Mouse (Mus musculus) intestine, postnatal 0 days (tissue): ENCODE measurements at regions not wholly inside any gene's neighbourhood (a gene's known extent, or its start where the extent isn't known, plus 50 kb on each side); places are given as distances from the start of the nearest gene placed in this dataset.

Source experiments
- ATAC-seq: fragments of 200-750 bp; cut with Nextera tagmentation; 2 replicates; pipeline ENCODE4 v1.8.0; 2017; ENCODE audit warnings: mild to moderate bottlenecking, moderate TSS enrichment, moderate library complexity
- H3K27ac ChIP-seq: fragments of 300-500 bp; sonication (generic); 2 replicates; pipeline ENCODE4 v1.5.1; 2014; ENCODE audit warnings: mild to moderate bottlenecking, low read depth, low read length, moderate library complexity
- H3K27me3 ChIP-seq: fragments of 300-500 bp; sonication (generic); replicated peaks from 2 replicates; pipeline ENCODE4 v1.6.1; 2014; ENCODE audit warnings: low read length, mixed read lengths; ENCODE audit not compliant: control insufficient read depth, insufficient read depth
- H3K36me3 ChIP-seq: fragments of 300-500 bp; sonication (generic); 2 replicates; pipeline ENCODE4 v1.6.1; 2014; ENCODE audit warnings: mild to moderate bottlenecking, moderate library complexity; ENCODE audit not compliant: control insufficient read depth, insufficient read depth
- H3K4me1 ChIP-seq: fragments of 300-500 bp; sonication (generic); replicated peaks from 2 replicates; pipeline ENCODE4 v1.6.1; 2014; ENCODE audit warnings: antibody characterized with exemption, low read length, mixed read lengths; ENCODE audit not compliant: control insufficient read depth, insufficient read depth
- H3K4me2 ChIP-seq: fragments of 300-500 bp; sonication (generic); replicated peaks from 2 replicates; pipeline ENCODE4 v1.6.1; 2014; ENCODE audit warnings: low read depth, mild to moderate bottlenecking, moderate library complexity
- H3K4me3 ChIP-seq: fragments of 300-500 bp; sonication (generic); 2 replicates; pipeline ENCODE4 v1.5.1; 2014; ENCODE audit warnings: low read depth, low read length
- H3K9ac ChIP-seq: fragments of 300-500 bp; sonication (generic); 2 replicates; pipeline ENCODE4 v1.6.1; 2014; ENCODE audit warnings: mild to moderate bottlenecking, low read depth, low read length
- H3K9me3 ChIP-seq: fragments of 300-500 bp; sonication (generic); 2 replicates; pipeline ENCODE4 v1.6.1; 2016; ENCODE audit warnings: mixed run types; ENCODE audit not compliant: control insufficient read depth
- CTCF ChIP-seq: sonication (generic); IDR thresholded peaks from 2 replicates; pipeline ENCODE4 v1.5.1; 2016; ENCODE audit warnings: low read depth, mild to moderate bottlenecking, control low read depth, antibody characterized with exemption, moderate library complexity
- WGBS: fragments of 180-500 bp; shearing (Covaris S2); extraction: QIAGEN DNeasy Blood & Tissue Kit; methylation state at CpG from one replicate; pipeline ENCODE4 v1.1.7; 2014; 5-methylcytosine and 5-hydroxymethylcytosine counted together

DNA sequence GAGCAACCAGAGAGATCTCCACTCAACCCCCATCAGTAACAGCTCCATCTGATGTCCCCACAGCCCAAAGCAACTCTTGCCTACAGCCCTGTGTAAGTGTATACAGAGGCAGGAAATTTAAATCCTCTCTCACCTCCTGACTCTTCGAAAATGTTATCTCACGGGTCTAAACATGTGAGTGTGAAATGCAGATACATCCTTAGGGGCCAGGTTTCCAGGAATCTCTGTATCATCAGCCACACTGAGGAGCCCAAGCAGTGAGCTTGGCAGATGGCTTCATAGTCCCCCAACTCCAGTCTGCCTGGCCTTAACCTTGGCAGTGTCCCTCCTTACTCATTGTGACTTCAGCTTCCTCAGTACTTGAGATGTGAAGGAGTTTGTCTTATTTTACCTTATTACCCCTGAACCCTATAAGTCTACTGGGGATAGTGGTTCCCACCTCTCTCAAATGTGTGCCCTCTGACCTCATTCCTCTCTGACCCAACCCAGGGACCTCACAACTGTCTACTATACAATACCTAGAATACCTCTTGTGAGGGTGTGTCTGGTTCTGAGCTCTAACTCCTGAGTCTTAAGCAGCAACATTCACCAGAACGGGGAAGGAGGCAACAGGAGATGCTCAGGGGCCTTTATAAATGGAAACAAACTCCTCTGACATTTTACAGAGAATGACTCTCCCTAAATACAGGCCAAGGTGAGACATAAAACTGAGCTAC, 238.5 kb downstream of the Setd4 start:
- Histone ChIP-seq H3K9ac (no peak overlapping the region), H3K36me3 (no peaks in the 10 kb centered on the region), H3K27me3 (no peaks in the 10 kb centered on the region), H3K27ac (no peak overlapping the region), H3K9me3 (no peaks in the 10 kb centered on the region), H3K4me3 (no peak overlapping the region), H3K4me2 (no peak overlapping the region), H3K4me1 (peaks cover 13% of the 10 kb centered on the region; the same call in 1 of the 2 replicates)
- TF ChIP-seq CTCF, result no peak
- whole genome bisulfite sequencing, result 65% methylated on average over 3 of the region's 3 CpGs
- ATAC-seq, result no peak

DNA sequence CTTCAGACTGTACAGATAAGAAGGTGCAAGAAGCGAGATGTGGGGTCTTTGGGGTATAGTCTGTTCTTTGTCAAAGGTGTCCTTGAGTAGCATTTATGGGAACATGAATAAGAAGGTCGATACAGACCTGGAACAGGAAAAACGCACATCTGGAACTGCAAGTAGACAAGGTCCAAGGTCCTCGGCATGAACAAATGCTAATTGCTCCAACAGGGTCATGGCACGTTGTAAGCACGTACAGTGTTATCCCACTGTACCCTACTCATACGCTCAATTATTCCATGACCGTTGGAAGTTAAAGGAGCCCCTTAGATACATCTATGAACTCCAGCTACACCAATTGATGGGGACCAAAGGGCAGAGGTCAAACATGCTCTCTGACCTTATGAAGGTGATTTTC, 244.1 kb downstream of the Setd4 start:
- no peak overlapping the region for H3K4me3 ChIP-seq
- 0 out of 2 replicates have a peak, but pooled peaks cover 4% of the 10 kb centered on the region for H3K4me1 ChIP-seq
- ATAC-seq, result no peak
- no peak overlapping the region for H3K27ac ChIP-seq
- 63% methylated on average over 8 of the region's 8 CpGs for WGBS
- no peak for TF ChIP-seq CTCF
- H3K9ac ChIP-seq, result no peak overlapping the region
- H3K4me2 ChIP-seq, result no peak overlapping the region
- H3K9me3 ChIP-seq, result no peaks in the 10 kb centered on the region
- H3K36me3 ChIP-seq, result no peaks in the 10 kb centered on the region
- no peaks in the 10 kb centered on the region for H3K27me3 ChIP-seq

DNA sequence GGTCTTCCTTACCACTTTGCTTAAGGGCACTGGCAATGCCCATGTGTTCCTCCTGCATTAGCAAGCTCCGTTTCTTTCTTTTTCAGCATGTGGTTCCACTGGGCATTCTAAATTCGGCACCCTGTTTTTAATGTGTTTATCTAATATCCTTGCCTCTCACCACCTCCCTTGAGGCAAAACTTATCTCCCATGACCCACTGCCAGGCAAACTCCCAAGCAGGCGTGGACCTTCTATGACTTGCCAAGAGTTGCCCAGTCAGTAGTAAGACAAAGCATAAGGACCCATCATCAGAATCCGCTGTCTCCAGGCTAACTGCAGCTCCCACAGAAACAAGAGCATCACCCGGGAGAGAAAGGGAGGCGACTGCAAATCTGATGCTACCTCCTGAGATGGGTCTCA, 245.2 kb downstream of the Setd4 start:
- H3K36me3 ChIP-seq, result no peaks in the 10 kb centered on the region
- H3K9ac ChIP-seq, result no peak overlapping the region
- H3K4me2 ChIP-seq, result no peak overlapping the region
- H3K27me3 ChIP-seq, result no peaks in the 10 kb centered on the region
- no peak overlapping the region for H3K27ac ChIP-seq
- no peaks in the 10 kb centered on the region for H3K9me3 ChIP-seq
- TF ChIP-seq CTCF, result no peak
- no peak overlapping the region for H3K4me3 ChIP-seq
- WGBS, result 93% methylated on average over 6 of the region's 6 CpGs
- no peaks in the 10 kb centered on the region for H3K4me1 ChIP-seq
- ATAC-seq, result no peak

DNA sequence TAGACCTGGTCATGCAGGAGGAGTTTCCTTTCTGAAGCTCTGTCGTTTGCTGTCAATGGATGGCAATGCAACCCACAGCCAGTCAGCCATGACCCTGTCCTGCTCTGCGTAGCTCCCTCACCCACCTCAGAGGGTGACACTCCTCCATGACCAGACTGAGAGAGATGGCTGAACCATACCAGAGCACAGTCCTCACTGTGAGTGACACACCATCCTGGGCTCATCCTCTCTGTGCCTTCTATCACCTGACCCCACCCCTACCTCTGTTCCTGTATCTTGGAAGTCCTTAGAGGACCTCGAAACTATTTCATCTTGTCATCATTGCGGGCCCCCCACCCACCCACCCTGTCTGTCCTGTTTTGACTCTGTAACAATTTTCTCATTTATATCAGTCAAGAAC, 245.7 kb downstream of the Setd4 start:
- Histone ChIP-seq H3K4me1 (no peaks in the 10 kb centered on the region), H3K27me3 (no peaks in the 10 kb centered on the region)

DNA sequence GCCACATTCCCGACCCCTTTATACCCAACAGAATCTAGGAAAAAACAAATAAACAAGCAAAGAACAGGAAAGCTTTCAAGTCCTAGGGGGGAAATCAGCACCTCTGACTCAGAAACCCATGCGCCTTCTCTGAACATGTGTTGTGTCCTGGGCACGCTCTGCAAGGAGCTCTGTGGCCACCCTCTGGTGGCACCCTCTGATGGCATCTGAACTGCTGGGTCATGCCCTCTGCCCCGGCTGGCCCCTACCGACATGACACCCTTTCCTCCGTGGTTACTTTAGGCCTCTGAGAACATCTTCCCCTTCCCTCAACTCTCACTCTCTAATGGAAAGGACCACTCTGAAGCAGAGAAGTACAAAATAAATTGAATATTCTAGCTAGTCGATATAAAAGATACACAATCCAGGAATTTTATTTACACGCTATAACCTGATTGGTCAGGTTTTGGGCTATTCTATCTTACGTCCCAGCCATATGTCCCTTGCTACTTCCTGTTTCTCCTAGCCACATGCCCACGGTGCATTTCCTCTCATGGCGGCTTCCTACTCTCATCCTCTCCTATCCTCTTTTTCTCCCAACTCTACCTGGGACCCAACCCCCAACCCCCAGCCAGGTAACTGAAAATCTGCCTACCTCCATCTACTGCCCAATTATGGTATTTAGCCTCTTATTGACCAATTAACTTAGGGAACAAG, 248.5 kb downstream of the Setd4 start:
- H3K9ac ChIP-seq, result no peak overlapping the region
- TF ChIP-seq CTCF, result no peak
- ATAC-seq, result no peak
- H3K4me3 ChIP-seq, result no peak overlapping the region
- H3K4me2 ChIP-seq, result no peak overlapping the region
- H3K36me3 ChIP-seq, result no peaks in the 10 kb centered on the region
- H3K9me3 ChIP-seq, result no peaks in the 10 kb centered on the region
- no peaks in the 10 kb centered on the region for H3K4me1 ChIP-seq
- WGBS, result 86% methylated on average over 11 of the region's 11 CpGs
- no peaks in the 10 kb centered on the region for H3K27me3 ChIP-seq
- H3K27ac ChIP-seq, result no peak overlapping the region

More for the DNA sequence above, 245.7 kb downstream of the Setd4 start:
- WGBS, result 86% methylated on average over 4 of the region's 4 CpGs
- H3K4me3 ChIP-seq, result no peak overlapping the region
- H3K9ac ChIP-seq, result no peak overlapping the region
- no peak for TF ChIP-seq CTCF
- no peaks in the 10 kb centered on the region for H3K9me3 ChIP-seq
- H3K4me2 ChIP-seq, result no peak overlapping the region
- no peaks in the 10 kb centered on the region for H3K36me3 ChIP-seq
- ATAC-seq, result no peak
- H3K27ac ChIP-seq, result no peak overlapping the region

DNA sequence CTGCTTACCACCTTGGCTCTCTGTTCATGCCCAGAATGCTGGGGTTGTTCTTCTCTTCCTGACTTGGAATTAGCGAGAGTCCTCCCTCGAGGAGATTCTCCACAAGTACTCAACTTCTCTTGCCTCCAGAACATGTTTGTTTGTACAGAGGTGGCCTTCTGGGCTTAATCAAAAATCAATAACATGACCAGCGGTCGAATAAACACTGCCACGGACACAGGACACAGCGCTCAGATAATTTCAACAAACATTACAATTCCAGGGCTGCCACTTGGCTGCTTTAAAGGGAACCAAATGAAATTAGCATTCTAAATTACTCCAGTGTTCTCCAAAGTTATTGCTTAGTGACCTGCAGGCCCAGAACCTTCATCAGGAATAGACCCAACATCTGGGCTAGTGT, 249.9 kb downstream of the Setd4 start:
- Histone ChIP-seq H3K27me3 (no peaks in the 10 kb centered on the region), H3K36me3 (no peaks in the 10 kb centered on the region), H3K4me3 (no peak overlapping the region), H3K9ac (no peak overlapping the region), H3K9me3 (no peaks in the 10 kb centered on the region), H3K4me2 (no peak overlapping the region), H3K4me1 (no peaks in the 10 kb centered on the region), H3K27ac (no peak overlapping the region)
- ATAC-seq, result no peak
- TF ChIP-seq CTCF, result no peak
- 44% methylated on average over 6 of the region's 6 CpGs for WGBS
